Mouse (Mus musculus) MEL (cell line): Measurements from ENCODE around the gene Mtmr4.
A peak's percentile ranks its signal among the peaks of the same experiment; 100 is the strongest.

ENCODE experiments used
- BHLHE40 ChIP-seq: IDR thresholded peaks from 2 replicates; pipeline ENCODE4 v1.6.1; 2012; ENCODE audit warnings: low read depth, mild to moderate bottlenecking, inconsistent platforms, low read length, improper control_type of control experiment, borderline replicate concordance
- CTCF ChIP-seq, 3 experiments: IDR thresholded peaks in 2 of 3; conservative IDR thresholded peaks in 1 of 3; 2 replicates each; pipeline ENCODE4 v1.5.1; 2011 to 2012; ENCODE audit warnings: low read length in 3 of 3, low read depth in 2 of 3, mild to moderate bottlenecking in 2 of 3, improper control_type of control experiment in 1 of 3, inconsistent platforms in 1 of 3, mixed read lengths in 1 of 3, moderate library complexity in 1 of 3; ENCODE audit not compliant: control insufficient read depth in 1 of 3, insufficient read depth in 1 of 3, poor library complexity in 1 of 3, severe bottlenecking in 1 of 3
- EP300 ChIP-seq, 2 experiments: IDR thresholded peaks; 2 replicates each; pipeline ENCODE4 v1.6.1; 2011; ENCODE audit warnings: improper control_type of control experiment in 2 of 2, low read length in 2 of 2, low read depth in 1 of 2, mild to moderate bottlenecking in 1 of 2
- MAX ChIP-seq: IDR thresholded peaks from 2 replicates; pipeline ENCODE4 v1.6.1; 2011; ENCODE audit warnings: low read length, improper control_type of control experiment
- POLR2A ChIP-seq, 2 experiments: IDR thresholded peaks; 2 replicates each; pipeline ENCODE4 v1.6.1; 2011 to 2012; ENCODE audit warnings: low read length in 2 of 2, mild to moderate bottlenecking in 2 of 2, control low read depth in 1 of 2, improper control_type of control experiment in 1 of 2, low read depth in 1 of 2, moderate library complexity in 1 of 2; ENCODE audit not compliant: control insufficient read depth in 1 of 2, insufficient read depth in 1 of 2, poor library complexity in 1 of 2
- POLR2AphosphoS2 ChIP-seq: IDR thresholded peaks from 2 replicates; pipeline ENCODE4 v1.6.1; 2011; ENCODE audit warnings: low read length, improper control_type of control experiment
- TAL1 ChIP-seq: IDR thresholded peaks from 2 replicates; pipeline ENCODE4 v1.6.1; 2012; ENCODE audit warnings: mild to moderate bottlenecking, inconsistent platforms, low read length, moderate library complexity, mixed read lengths
- UBTF ChIP-seq: IDR thresholded peaks from 2 replicates; pipeline ENCODE4 v1.6.1; 2012; ENCODE audit warnings: low read depth, mild to moderate bottlenecking, inconsistent platforms, low read length, improper control_type of control experiment, moderate library complexity, borderline replicate concordance; ENCODE audit not compliant: insufficient read depth
- ZC3H11A ChIP-seq: IDR thresholded peaks from 2 replicates; pipeline ENCODE4 v1.6.1; 2012; ENCODE audit warnings: low read depth, mild to moderate bottlenecking, inconsistent platforms, low read length, improper control_type of control experiment
- ZNF384 ChIP-seq: IDR thresholded peaks from 2 replicates; pipeline ENCODE4 v1.6.1; 2012; ENCODE audit warnings: low read depth, mild to moderate bottlenecking, inconsistent platforms, low read length, improper control_type of control experiment

DNA sequence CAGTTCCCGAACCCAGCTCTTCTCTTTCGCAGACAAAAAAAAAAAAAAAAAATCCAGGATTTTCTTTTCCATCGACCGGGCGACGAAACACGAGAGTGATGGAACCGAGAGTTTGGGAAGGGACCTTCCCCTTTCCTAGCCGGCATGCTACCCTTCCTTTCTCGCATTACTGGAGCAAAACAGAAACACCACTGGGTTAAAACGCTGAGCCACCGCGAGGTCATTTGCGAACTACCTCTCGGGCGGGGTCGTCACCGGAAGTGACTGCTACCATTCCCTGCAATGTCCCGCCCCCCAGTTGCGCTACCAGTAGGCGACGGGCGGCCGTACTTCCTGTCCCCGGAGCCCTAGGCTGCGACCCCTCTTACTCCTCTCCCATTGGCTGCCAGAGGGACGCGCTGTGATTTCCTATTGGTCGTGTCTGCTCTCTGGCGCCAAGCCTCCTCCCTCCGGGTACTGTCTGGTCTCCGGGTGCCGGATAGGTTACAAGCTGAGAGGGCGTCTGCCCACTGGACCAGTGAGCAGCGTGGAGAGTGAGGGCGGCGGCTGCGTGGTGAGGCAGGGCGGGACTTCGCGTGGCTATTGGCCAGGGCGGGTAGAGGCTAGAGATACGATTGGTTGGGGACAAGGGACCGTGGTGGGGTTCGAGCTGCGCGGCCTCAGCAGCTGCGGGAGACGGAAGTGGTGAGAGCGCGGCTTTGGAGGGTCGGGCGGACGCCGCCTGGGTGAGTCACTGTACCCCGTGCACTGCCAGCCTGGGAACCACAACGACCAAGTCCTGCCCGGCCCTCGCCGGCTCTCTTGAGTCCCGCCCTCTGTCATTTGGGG lies at the start of gene Mtmr4:
- TF ChIP-seq TAL1: no peak
- no peak for TF ChIP-seq CTCF (IDR thresholded peaks at IDR 0.05 in 2 of 3, conservative IDR thresholded peaks at IDR 0.05 in 1 of 3; ENCODE audit: control insufficient read depth in 1 of 3, insufficient read depth in 1 of 3, low read depth in 2 of 3, low read length in 3 of 3, poor library complexity in 1 of 3, severe bottlenecking in 1 of 3)
- TF ChIP-seq POLR2A (IDR thresholded peaks at IDR 0.05; ENCODE audit: control insufficient read depth in 1 of 2, insufficient read depth in 1 of 2, low read depth in 1 of 2, low read length in 2 of 2, poor library complexity in 1 of 2): peak; percentile 88 to 95
- TF ChIP-seq UBTF: no peak; the same call in 1 of the 2 replicates
- peak; percentile 97; the same call in 1 of the 2 replicates for TF ChIP-seq POLR2AphosphoS2
- peak in 1 of 2 experiments; percentile 43; a peak in 2 of 4 replicates for TF ChIP-seq EP300 (IDR thresholded peaks at IDR 0.05; ENCODE audit: low read depth in 1 of 2, low read length in 2 of 2)
- peak; percentile 89 for TF ChIP-seq MAX
- no peak for TF ChIP-seq ZC3H11A
- TF ChIP-seq BHLHE40: no peak
- TF ChIP-seq ZNF384: peak; percentile 81
